Mouse (Mus musculus) midbrain, embryonic 14.5 days (tissue): ENCODE results near the gene Thbs1. TPM values are rescaled to one million over a fixed set of nuclear protein-coding genes. Genes with fewer than 3 reads are reported as not detected.
"Not testable (repeated sequence)": the region's sequence is repeated elsewhere in the genome, so short reads cannot be mapped to it uniquely, and the experiment has no call there.

ENCODE experiments used
- ATAC-seq: fragments of 200-750 bp; cut with Nextera tagmentation; 2 replicates; pipeline ENCODE4 v1.8.0; 2017; ENCODE audit warnings: moderate number of reproducible peaks, moderate library complexity; ENCODE audit not compliant: low FRiP score, low TSS enrichment
- DNase-seq: peaks from one replicate; pipeline ENCODE4 v3.0.0-alpha.2; 2015
- H3K27ac ChIP-seq: fragments of 300-500 bp; sonication (generic); replicated peaks from 2 replicates; pipeline ENCODE4 v1.5.1; 2014; ENCODE audit warnings: mild to moderate bottlenecking, low read depth, low read length, moderate library complexity
- H3K27me3 ChIP-seq: fragments of 300-500 bp; sonication (generic); 2 replicates; pipeline ENCODE4 v1.6.1; 2014; ENCODE audit warnings: low read length, control low read depth, mixed read lengths; ENCODE audit not compliant: control insufficient read depth, insufficient read depth
- H3K36me3 ChIP-seq: fragments of 300-500 bp; sonication (generic); 2 replicates; pipeline ENCODE4 v1.6.1; 2014; ENCODE audit warnings: low read length, control low read depth; ENCODE audit not compliant: control insufficient read depth, insufficient read depth
- H3K4me1 ChIP-seq: fragments of 300-500 bp; sonication (generic); 2 replicates; pipeline ENCODE4 v1.6.1; 2014; ENCODE audit warnings: mild to moderate bottlenecking, antibody characterized with exemption, low read length, control low read depth; ENCODE audit not compliant: control insufficient read depth, insufficient read depth
- H3K4me2 ChIP-seq: fragments of 300-500 bp; sonication (generic); 2 replicates; pipeline ENCODE4 v1.6.1; 2014; ENCODE audit warnings: mild to moderate bottlenecking, low read length, moderate library complexity
- H3K4me3 ChIP-seq: fragments of 300-500 bp; sonication (generic); replicated peaks from 2 replicates; pipeline ENCODE4 v1.5.1; 2014; ENCODE audit warnings: low read depth, low read length
- H3K9ac ChIP-seq: fragments of 300-500 bp; sonication (generic); replicated peaks from 2 replicates; pipeline ENCODE4 v1.6.1; 2014; ENCODE audit warnings: mild to moderate bottlenecking, low read length, moderate library complexity
- H3K9me3 ChIP-seq: fragments of 300-500 bp; sonication (generic); 2 replicates; pipeline ENCODE4 v1.6.1; 2016; ENCODE audit warnings: low read length, control low read depth, mixed read lengths; ENCODE audit not compliant: control insufficient read depth
- WGBS: fragments of 180-500 bp; shearing (Covaris S2); extraction: QIAGEN DNeasy Blood & Tissue Kit; methylation state at CpG from one replicate; pipeline ENCODE4 v1.1.7; 2014; 5-methylcytosine and 5-hydroxymethylcytosine counted together
- polyA plus RNA-seq: library from polyadenylated mRNA; unstranded; fragments of >200 nt; fragmentation: Nextera tagmentation; extraction: Ambion mirVana; gene quantifications from 2 replicates; pipeline ENCODE4 v1.2.1, GENCODE M21; 2014

Thbs1 gene
- polyA plus RNA-seq, 1 experiment from 2014 or later = 4.0 TPM

DNA sequence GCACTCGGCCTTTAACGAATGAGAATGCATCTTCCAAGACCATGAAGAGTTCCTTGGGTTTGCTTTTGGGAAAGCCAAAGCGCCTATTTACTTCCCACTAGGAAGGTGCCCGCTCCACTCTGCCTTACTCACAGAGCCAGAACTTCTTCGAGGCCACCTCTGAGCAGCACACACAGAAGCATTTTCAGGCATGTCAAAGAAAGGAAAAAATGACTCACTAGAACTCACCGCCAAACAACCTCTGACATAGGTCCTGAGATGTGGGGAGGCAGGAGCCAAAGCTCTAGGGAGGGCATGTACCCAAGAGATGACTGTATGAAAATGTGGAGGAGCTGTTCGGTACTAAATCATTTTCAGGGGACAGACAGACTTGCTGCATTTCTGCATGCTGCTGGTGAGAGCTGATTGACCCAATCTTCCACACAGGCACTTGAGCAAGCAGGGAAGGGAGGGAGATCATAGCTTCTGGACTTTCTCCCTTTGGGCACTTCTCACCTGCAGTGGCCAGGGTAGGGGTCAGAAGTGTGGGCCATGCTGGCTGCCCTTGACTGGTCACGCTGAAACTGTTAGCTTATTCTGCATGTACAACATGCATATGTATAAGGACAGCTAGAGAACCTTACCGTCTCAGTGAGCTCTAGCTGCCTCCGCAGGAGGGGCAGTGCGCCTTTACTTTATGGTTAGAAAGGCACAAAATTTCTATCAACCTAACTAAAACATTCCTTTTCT lies 13.7 kb downstream of the Thbs1 start:
- ATAC-seq = no peak; the same call in 1 of the 2 replicates
- Histone ChIP-seq H3K4me2 (no peak overlapping the region), H3K4me3 (no peak overlapping the region), H3K4me1 (no peaks in the 10 kb centered on the region), H3K27me3 (no peaks in the 10 kb centered on the region), H3K36me3 (no peaks in the 10 kb centered on the region), H3K9me3 (no peaks in the 10 kb centered on the region), H3K27ac (no peak overlapping the region), H3K9ac (no peak overlapping the region)
- DNase-seq = no peak
- 70% methylated on average over 11 of the region's 11 CpGs for WGBS

DNA sequence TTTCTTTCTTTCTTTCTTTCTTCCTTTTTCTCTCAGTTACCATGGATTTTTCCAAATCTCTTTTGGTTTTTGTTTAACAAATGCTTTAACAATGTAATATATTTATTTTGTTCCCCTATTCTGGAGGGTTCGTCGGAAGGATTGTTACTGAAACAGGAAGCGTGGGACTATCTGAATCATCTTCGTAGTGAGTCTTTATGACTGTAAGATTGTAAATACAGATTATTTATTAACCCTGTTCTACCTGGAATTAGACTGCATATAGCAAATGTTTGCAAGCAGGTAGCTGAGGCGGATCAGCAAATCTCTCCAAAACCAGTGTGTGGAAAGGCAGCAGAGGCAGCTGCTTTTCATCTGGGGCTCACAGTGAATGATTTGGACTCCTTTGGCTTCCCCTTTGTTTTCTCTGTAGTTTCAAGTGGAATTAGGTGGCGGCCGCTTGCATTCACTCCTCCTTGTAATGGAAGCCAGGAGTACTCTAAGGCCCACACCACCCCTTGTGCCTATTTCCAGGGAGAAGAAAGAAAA lies 14.3 kb downstream of the Thbs1 start:
- no peaks in the 10 kb centered on the region for H3K27me3 ChIP-seq
- no peak for DNase-seq
- ATAC-seq = no peak
- no peak overlapping the region for H3K4me2 ChIP-seq
- no peak overlapping the region for H3K27ac ChIP-seq
- H3K4me1 ChIP-seq = no peaks in the 10 kb centered on the region
- no peak overlapping the region for H3K9ac ChIP-seq
- 59% methylated on average over 7 of the region's 7 CpGs for WGBS
- no peak overlapping the region for H3K4me3 ChIP-seq
- H3K9me3 ChIP-seq = no peaks in the 10 kb centered on the region
- H3K36me3 ChIP-seq = no peaks in the 10 kb centered on the region

DNA sequence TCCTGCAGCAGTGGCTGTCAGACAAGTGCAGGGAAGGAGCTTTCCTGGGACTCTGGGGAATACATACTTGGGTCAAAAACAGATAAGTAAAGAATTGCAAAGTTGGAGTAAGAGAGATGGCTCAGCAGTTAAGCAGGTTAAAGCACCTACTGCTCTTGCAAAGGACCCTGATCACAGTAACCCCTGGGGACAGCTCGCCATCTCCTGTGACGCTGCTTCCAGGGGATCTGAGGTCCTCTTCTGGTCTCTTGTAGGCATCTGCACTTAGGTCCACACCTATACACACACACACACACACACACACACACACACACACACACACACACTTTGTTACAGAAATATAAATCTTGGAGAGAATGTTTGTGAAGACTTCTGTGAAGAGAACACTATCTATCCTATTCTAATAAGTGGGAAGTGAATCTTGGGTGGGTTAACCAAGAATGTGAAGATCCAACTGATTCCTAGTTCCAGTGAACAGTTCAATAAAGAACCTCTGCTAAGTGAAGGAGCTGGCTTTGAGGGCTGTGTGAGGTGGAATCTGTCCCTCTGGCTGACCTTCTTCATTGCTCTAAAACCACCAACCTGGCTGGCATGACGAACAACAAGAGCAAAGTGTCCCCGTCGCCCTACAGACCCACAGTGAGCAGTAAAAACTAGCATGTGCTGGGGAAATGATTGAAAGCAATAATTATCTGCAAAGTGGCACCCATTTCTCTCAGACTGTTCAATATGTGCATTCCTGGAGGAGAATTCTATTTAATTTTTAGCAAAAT lies 16.0 kb downstream of the Thbs1 start:
- H3K27me3 ChIP-seq = no peaks in the 10 kb centered on the region
- no peak overlapping the region for H3K9ac ChIP-seq
- no peak overlapping the region for H3K4me2 ChIP-seq
- no peak overlapping the region for H3K27ac ChIP-seq
- H3K4me3 ChIP-seq = no peak overlapping the region
- no peak for ATAC-seq
- H3K9me3 ChIP-seq = no peaks in the 10 kb centered on the region
- 92% methylated on average over 5 of the region's 5 CpGs for WGBS
- no peaks in the 10 kb centered on the region for H3K4me1 ChIP-seq
- H3K36me3 ChIP-seq = no peaks in the 10 kb centered on the region
- no peak for DNase-seq

DNA sequence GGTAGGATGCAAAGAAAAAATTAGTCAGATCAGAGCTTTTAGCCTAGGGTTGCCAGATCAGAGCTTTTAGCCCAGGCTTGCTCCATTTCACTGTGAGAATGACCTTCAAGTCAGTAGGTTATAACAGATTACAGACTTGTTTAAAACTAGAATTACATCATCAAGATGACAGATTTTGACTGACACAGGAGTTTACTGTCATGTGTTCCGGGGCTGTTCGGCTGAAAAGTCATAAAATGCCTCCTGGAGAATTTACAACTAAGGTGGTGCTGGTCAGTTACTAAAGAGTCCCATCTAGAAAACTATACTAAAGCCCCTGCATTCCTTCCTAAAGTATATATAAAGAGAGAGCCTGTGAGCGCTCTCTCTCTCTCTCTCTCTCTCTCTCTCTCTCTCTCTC lies 16.6 kb downstream of the Thbs1 start:
- ATAC-seq (no peak), DNase-seq (no peak)
- no peaks in the 10 kb centered on the region for H3K4me1 ChIP-seq
- WGBS = 84% methylated on average over 3 of the region's 3 CpGs
- no peak overlapping the region for H3K4me3 ChIP-seq
- H3K9me3 ChIP-seq = no peaks in the 10 kb centered on the region
- H3K36me3 ChIP-seq = no peaks in the 10 kb centered on the region
- H3K4me2 ChIP-seq = no peak overlapping the region
- H3K9ac ChIP-seq = no peak overlapping the region
- H3K27ac ChIP-seq = no peak overlapping the region
- H3K27me3 ChIP-seq = no peaks in the 10 kb centered on the region

DNA sequence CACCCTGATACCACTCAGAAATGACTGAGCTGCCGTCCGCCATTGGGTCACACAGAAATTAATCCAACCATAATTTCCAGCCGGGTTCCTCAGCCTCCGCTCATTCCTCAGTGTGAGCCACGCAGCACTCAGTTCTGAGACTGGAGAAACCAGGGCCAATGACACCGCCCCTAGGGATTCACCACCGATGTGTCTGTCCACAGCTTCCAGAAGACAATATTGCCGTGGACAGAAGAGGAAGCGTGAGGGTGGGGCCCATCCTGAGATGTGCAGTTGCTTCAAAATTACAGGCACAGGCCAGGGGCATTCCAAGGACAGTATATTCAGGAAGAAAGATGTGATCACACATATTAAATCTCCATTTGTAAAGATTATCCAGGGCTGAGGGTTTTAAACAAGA lies 25.4 kb downstream of the Thbs1 start:
- Histone ChIP-seq H3K36me3 (no peaks in the 10 kb centered on the region), H3K4me1 (no peaks in the 10 kb centered on the region), H3K9me3 (no peaks in the 10 kb centered on the region), H3K4me3 (no peak overlapping the region), H3K9ac (no peak overlapping the region), H3K27me3 (no peaks in the 10 kb centered on the region), H3K4me2 (no peak overlapping the region), H3K27ac (no peak overlapping the region)
- WGBS = 92% methylated on average over 9 of the region's 9 CpGs
- DNase-seq (no peak), ATAC-seq (no peak)

DNA sequence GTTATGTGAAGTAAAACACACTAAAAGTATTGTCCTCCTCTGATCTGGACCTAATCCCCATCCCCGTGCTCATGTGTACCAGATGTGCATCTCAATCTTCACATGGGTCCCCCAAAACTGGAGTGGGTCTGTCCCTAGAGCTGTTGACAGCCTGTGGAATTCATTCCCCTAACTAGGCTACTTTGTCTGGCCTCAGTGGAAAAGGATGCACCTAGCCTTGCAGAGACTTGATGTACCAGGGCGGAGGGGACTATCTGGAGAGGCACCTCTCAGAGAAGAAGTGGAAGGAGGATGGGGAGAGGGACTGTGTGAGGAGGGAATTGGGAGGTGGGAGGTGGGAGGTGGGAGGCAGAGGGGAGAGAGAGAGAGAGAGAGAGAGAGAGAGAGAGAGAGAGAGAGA lies 26.1 kb downstream of the Thbs1 start:
- Histone ChIP-seq H3K4me3 (no peak overlapping the region), H3K4me1 (no peaks in the 10 kb centered on the region), H3K9me3 (no peaks in the 10 kb centered on the region), H3K36me3 (no peaks in the 10 kb centered on the region), H3K9ac (no peak overlapping the region), H3K27me3 (no peaks in the 10 kb centered on the region), H3K27ac (no peak overlapping the region), H3K4me2 (no peak overlapping the region)
- no peak for DNase-seq
- WGBS = 90% methylated on average over 2 of the region's 2 CpGs
- no peak for ATAC-seq

DNA sequence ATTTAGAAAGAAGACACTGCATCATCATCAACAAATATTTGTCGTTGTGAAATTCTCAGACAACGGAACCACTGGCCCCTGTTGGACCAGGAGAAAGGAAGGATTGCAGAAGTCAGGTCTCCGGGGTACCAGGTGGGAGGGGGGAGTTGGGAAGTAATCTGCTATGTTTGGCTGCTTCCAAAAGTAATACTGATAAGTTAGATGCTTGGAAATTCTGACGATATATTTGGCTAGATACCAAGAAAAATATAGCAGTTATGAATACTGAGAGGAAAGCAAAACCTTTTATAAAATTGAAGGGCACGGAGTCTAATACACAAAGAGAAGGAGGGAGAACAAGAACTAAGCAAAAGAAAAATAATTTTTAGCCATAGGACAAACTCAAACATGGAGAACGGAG lies 27.6 kb downstream of the Thbs1 start:
- ATAC-seq (no peak), DNase-seq (no peak)
- H3K4me3 ChIP-seq = no peak overlapping the region
- no peaks in the 10 kb centered on the region for H3K27me3 ChIP-seq
- H3K4me2 ChIP-seq = no peak overlapping the region
- no peak overlapping the region for H3K9ac ChIP-seq
- 94% methylated on average over 6 of the region's 6 CpGs for WGBS
- H3K9me3 ChIP-seq = no peaks in the 10 kb centered on the region
- no peaks in the 10 kb centered on the region for H3K4me1 ChIP-seq
- no peak overlapping the region for H3K27ac ChIP-seq
- H3K36me3 ChIP-seq = no peaks in the 10 kb centered on the region

DNA sequence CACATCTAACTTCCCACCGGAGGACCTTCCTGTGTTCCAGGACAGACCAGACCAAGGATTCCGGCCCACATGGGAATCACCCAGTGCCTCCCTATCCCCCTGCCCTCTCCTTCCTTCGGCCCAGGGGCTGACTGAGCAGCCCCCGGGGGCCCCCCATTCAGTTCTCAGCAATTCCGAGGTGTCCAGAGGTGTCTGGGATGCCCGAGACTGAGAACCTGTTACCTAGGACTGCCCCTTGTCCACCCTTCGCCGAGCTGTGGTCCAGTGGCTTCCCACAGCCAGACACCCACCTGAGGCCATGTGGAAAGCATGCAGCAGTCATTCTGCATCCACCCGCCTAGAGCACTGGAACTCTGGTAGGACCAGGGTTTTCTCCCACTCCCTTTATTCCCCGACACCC lies 30.0 kb downstream of the Thbs1 start:
- H3K27me3 ChIP-seq = no peaks in the 10 kb centered on the region
- DNase-seq = no peak
- no peaks in the 10 kb centered on the region for H3K36me3 ChIP-seq
- no peak overlapping the region for H3K4me2 ChIP-seq
- H3K4me1 ChIP-seq = no peaks in the 10 kb centered on the region
- H3K9ac ChIP-seq = no peak overlapping the region
- H3K4me3 ChIP-seq = no peak overlapping the region
- WGBS = 90% methylated on average over 10 of the region's 10 CpGs
- no peaks in the 10 kb centered on the region for H3K9me3 ChIP-seq
- no peak for ATAC-seq
- no peak overlapping the region for H3K27ac ChIP-seq

DNA sequence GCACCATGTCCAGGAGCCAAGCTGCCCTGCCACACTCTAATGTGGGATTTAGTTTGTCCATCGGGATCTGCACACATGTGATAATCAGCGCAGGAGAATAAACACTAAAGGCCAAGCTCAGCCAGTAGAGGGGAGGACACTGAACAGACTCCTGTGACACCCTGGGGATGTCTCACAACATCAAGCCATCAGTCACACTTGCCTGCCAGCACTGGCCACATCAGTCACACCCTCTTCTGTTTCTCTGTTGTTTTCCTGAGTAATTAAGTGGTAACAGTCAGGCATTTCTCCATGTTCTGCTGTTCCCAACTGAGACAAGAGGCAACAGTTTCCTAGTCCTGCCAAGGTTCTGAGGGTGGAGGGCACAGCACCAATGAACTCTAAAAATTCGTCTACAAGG lies 36.1 kb downstream of the Thbs1 start:
- not testable (repeated sequence) for H3K4me3 ChIP-seq, H3K4me2 ChIP-seq, H3K27ac ChIP-seq, H3K27me3 ChIP-seq, ATAC-seq, H3K9ac ChIP-seq, H3K9me3 ChIP-seq, H3K4me1 ChIP-seq, H3K36me3 ChIP-seq, DNase-seq
- 48% methylated on average over 3 of the region's 3 CpGs for WGBS
